Mouse (Mus musculus) CH12.LX (cell line): ENCODE results near the gene Lrrc31. TPM values are rescaled to one million over a fixed set of nuclear protein-coding genes. Genes with fewer than 3 reads are reported as not detected.
"Not testable (repeated sequence)": the region's sequence is repeated elsewhere in the genome, so short reads cannot be mapped to it uniquely, and the experiment has no call there.

Experiments used
- DNase-seq: peaks from one replicate; pipeline ENCODE4 v3.0.0-alpha.2; 2013; ENCODE audit errors: extremely low read depth
- H3K27ac ChIP-seq: 2 replicates; pipeline ENCODE4 v1.5.1; 2012; ENCODE audit warnings: low read depth, mild to moderate bottlenecking, control low read depth, moderate library complexity; ENCODE audit not compliant: insufficient read depth
- H3K27me3 ChIP-seq: replicated peaks from 2 replicates; pipeline ENCODE3; 2012; ENCODE audit warnings: inconsistent platforms
- H3K36me3 ChIP-seq, 2 experiments: replicated peaks in 1 of 2; 2 replicates each; pipeline versions ENCODE3 to v1.6.1; 2012; ENCODE audit warnings: inconsistent platforms in 1 of 2, low read length in 1 of 2, mild to moderate bottlenecking in 1 of 2, mixed read lengths in 1 of 2, moderate library complexity in 1 of 2; ENCODE audit not compliant: control insufficient read depth in 1 of 2, insufficient read depth in 1 of 2
- H3K4me1 ChIP-seq, 2 experiments: 2 replicates each; pipeline ENCODE4 v1.6.1; 2012; ENCODE audit warnings: inconsistent platforms in 1 of 2, moderate library complexity in 1 of 2; ENCODE audit not compliant: insufficient read depth in 2 of 2, control insufficient read depth in 1 of 2
- H3K4me2 ChIP-seq: 2 replicates; pipeline ENCODE4 v1.6.1; 2012; ENCODE audit warnings: low read depth, mild to moderate bottlenecking, control low read depth; ENCODE audit not compliant: poor library complexity, insufficient read depth, severe bottlenecking
- H3K4me3 ChIP-seq, 3 experiments: fragments of 150-350 bp in 1 of 3; sonication (generic) in 1 of 3; replicated peaks in 1 of 3; 2 replicates each; pipeline versions ENCODE3 to v1.5.1; 2011 to 2012; ENCODE audit warnings: low read depth in 2 of 3, low read length in 2 of 3, mild to moderate bottlenecking in 2 of 3, moderate library complexity in 2 of 3, control low read depth in 1 of 3, improper control_type of control experiment in 1 of 3, inconsistent platforms in 1 of 3, mixed read lengths in 1 of 3; ENCODE audit not compliant: poor library complexity in 1 of 3
- H3K79me2 ChIP-seq: replicated peaks from 2 replicates; pipeline ENCODE4 v1.6.1; 2012; ENCODE audit warnings: mild to moderate bottlenecking, moderate library complexity; ENCODE audit not compliant: control insufficient read depth, poor library complexity, insufficient read depth, severe bottlenecking; ENCODE audit errors: extremely low read depth
- H3K9ac ChIP-seq: 2 replicates; pipeline ENCODE4 v1.6.1; 2012; ENCODE audit warnings: low read depth, mild to moderate bottlenecking, control low read depth, moderate library complexity; ENCODE audit not compliant: insufficient read depth
- H3K9me3 ChIP-seq: replicated peaks from 2 replicates; pipeline ENCODE3; 2012; ENCODE audit warnings: low read length, inconsistent platforms, mixed read lengths
- CHD1 ChIP-seq: IDR thresholded peaks from 2 replicates; pipeline ENCODE4 v1.6.1; 2012; ENCODE audit warnings: low read depth, low read length, improper control_type of control experiment, inconsistent platforms
- CHD2 ChIP-seq: IDR thresholded peaks from 2 replicates; pipeline ENCODE4 v1.6.1; 2011; ENCODE audit warnings: low read length, improper control_type of control experiment
- CTCF ChIP-seq, 2 experiments: IDR thresholded peaks in 1 of 2; conservative IDR thresholded peaks in 1 of 2; 2 replicates each; pipeline ENCODE4 v1.5.1; 2011 to 2012; ENCODE audit warnings: low read depth in 2 of 2, low read length in 2 of 2, improper control_type of control experiment in 1 of 2, inconsistent platforms in 1 of 2, mild to moderate bottlenecking in 1 of 2, moderate library complexity in 1 of 2
- ELF1 ChIP-seq: IDR thresholded peaks from 2 replicates; pipeline ENCODE4 v1.6.1; 2014; ENCODE audit warnings: low read depth, mild to moderate bottlenecking, inconsistent platforms, low read length, improper control_type of control experiment
- IRF4 ChIP-seq: IDR thresholded peaks from 2 replicates; pipeline ENCODE4 v1.6.1; 2014; ENCODE audit warnings: low read depth, mild to moderate bottlenecking, inconsistent platforms, low read length, improper control_type of control experiment
- JUN ChIP-seq: IDR thresholded peaks from 2 replicates; pipeline ENCODE4 v1.6.1; 2011; ENCODE audit warnings: low read depth, mild to moderate bottlenecking, low read length, improper control_type of control experiment, moderate library complexity; ENCODE audit not compliant: insufficient read depth
- JUND ChIP-seq: conservative IDR thresholded peaks from 2 replicates; pipeline ENCODE4 v1.6.1; 2011; ENCODE audit warnings: low read depth, low read length, improper control_type of control experiment
- MAFK ChIP-seq: IDR thresholded peaks from 2 replicates; pipeline ENCODE4 v1.6.1; 2011; ENCODE audit warnings: low read length, improper control_type of control experiment; ENCODE audit not compliant: insufficient replicate concordance
- MAX ChIP-seq: IDR thresholded peaks from 2 replicates; pipeline ENCODE4 v1.6.1; 2011; ENCODE audit warnings: low read length, improper control_type of control experiment
- MEF2A ChIP-seq: IDR thresholded peaks from 2 replicates; pipeline ENCODE4 v1.6.1; 2014; ENCODE audit warnings: low read depth, mild to moderate bottlenecking, inconsistent platforms, low read length, improper control_type of control experiment, borderline replicate concordance
- MXI1 ChIP-seq: IDR thresholded peaks from 2 replicates; pipeline ENCODE4 v1.6.1; 2011; ENCODE audit warnings: mild to moderate bottlenecking, low read depth, low read length, improper control_type of control experiment
- MYC ChIP-seq: IDR thresholded peaks from 2 replicates; pipeline ENCODE4 v1.6.1; 2011; ENCODE audit warnings: low read depth, mild to moderate bottlenecking, improper control_type of control experiment, low read length
- NRF1 ChIP-seq: IDR thresholded peaks from 2 replicates; pipeline ENCODE4 v1.6.1; 2014; ENCODE audit warnings: low read depth, mild to moderate bottlenecking, inconsistent platforms, low read length, improper control_type of control experiment, moderate library complexity
- RCOR1 ChIP-seq: conservative IDR thresholded peaks from 2 replicates; pipeline ENCODE4 v1.6.1; 2012; ENCODE audit warnings: low read depth, mild to moderate bottlenecking, inconsistent platforms, low read length, improper control_type of control experiment
- SIN3A ChIP-seq: IDR thresholded peaks from 2 replicates; pipeline ENCODE4 v1.6.1; 2012; ENCODE audit warnings: low read length, improper control_type of control experiment, inconsistent platforms
- TBP ChIP-seq: conservative IDR thresholded peaks from 2 replicates; pipeline ENCODE4 v1.6.1; 2011; ENCODE audit warnings: low read depth, low read length, improper control_type of control experiment
- UBTF ChIP-seq: IDR thresholded peaks from 2 replicates; pipeline ENCODE4 v1.6.1; 2012; ENCODE audit warnings: low read depth, mild to moderate bottlenecking, inconsistent platforms, low read length, improper control_type of control experiment, moderate library complexity
- ZNF384 ChIP-seq: IDR thresholded peaks from 2 replicates; pipeline ENCODE4 v1.6.1; 2012; ENCODE audit warnings: low read depth, low read length, improper control_type of control experiment, inconsistent platforms
- dilution Hi-C: fragments of 300-500 bp; cut with MboI; formaldehyde crosslinking; loops from 2 replicates; pipeline ENCODE4 v1.14.3; 2020; ENCODE audit warnings: low sequenced_read_pairs; ENCODE audit not compliant: extremely low pct_unique_long_range_greater_than_20kb, extremely low pct_ligation_motif_present
- in situ Hi-C: fragments of 300-500 bp; cut with MboI; formaldehyde crosslinking; loops from 3 replicates; pipeline ENCODE4 v1.14.3; 2019; ENCODE audit warnings: low sequenced_read_pairs, low pct_ligation_motif_present, low pct_unique_long_range_greater_than_20kb, mixed read lengths
- polyA plus RNA-seq: library from polyadenylated mRNA; unstranded; fragments of >175 nt; gene quantifications from 2 replicates; pipeline ENCODE4 v1.2.1, GENCODE M21; 2012; ENCODE audit warnings: low read depth; ENCODE audit not compliant: insufficient read length
- total RNA-seq, 2 experiments: library from RNA; depleted of rRNA; stranded (reverse); fragments of 300-350 nt in 1 of 2; fragments of >200 nt in 1 of 2; gene quantifications; 2 replicates each; pipeline ENCODE4 v1.2.3; 2012 to 2014

Gene Lrrc31
- total RNA-seq (2012; rRNA removed): not detected in 2 replicates
- total RNA-seq (2014; rRNA removed): not detected in 2 replicates
- not detected in 2 replicates for polyA plus RNA-seq

DNA sequence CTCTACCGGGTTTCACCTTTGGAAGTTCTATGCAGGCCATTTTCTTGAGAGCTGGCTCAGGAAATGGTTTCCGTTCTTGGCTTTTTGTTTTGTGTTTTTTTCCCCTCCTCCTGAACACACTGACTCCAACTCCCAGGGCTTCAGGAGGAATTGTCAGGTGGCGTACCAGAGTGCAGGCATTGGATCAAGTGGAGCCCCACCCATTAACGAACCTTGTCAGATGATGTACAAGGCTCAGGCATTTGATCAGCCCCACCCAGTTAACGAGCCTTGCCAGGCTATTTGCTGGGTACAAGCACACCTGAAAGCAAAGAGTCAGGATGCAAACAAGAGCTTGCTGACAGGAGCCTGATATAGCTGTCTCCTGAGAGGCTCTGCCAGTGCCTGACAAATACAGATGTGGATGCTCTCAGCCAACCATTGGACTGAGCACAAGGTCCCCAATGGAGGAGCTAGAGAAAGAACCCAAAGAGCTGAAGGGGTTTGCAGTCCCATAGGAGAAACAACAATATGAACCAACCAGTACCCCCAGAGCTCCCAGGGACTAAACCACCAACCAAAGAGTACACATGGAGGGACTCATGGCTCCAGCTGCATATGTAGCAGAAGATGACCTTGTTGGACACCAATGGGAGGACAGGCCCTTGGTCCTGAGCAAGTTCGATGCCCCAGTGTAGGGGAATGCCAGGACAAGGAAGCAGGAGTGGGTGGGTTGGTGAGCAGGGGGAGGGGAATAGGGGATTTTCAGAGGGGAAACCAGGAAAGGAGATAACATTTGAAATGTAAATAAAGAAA is at the start of gene Lrrc31:
Gene Lrrc31, minus strand, starts transcription at position 133 of the 795 bp plus-strand sequence.
- H3K27me3 ChIP-seq, DNase-seq, H3K4me2 ChIP-seq, H3K27ac ChIP-seq, dilution Hi-C loops, H3K4me1 ChIP-seq, H3K4me3 ChIP-seq, in situ Hi-C loops, H3K9ac ChIP-seq, H3K9me3 ChIP-seq, H3K36me3 ChIP-seq, H3K79me2 ChIP-seq: not testable (repeated sequence)

DNA sequence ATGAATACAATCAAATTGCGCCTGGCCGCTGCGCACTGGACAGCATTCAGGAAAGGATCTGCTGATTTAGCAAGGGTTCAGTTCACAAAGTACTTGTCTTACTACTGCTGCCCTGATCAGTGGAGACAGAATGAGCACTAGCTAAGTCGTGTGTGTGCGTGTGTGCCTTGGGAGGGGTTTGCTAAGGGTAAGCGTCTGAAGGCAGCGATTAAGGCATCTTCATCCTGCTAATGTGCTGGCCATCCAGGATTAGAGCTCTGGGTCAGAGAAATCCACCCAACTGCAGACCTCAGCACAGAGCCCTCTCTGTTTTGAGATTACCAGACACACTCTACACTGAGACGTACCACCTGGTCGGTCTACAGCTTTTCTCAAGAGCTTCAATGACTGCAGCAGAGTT is 48.7 kb upstream of the Lrrc31 start:
- no peak for DNase-seq
- H3K27me3 ChIP-seq: no peaks in the 10 kb centered on the region
- no peak for TF ChIP-seq MAFK
- no peak for TF ChIP-seq CHD1
- no peak for TF ChIP-seq ZNF384
- TF ChIP-seq ELF1: no peak
- no peaks in the 10 kb centered on the region for H3K36me3 ChIP-seq
- in situ Hi-C loops (no loop called here), dilution Hi-C loops (no loop called here)
- H3K9ac ChIP-seq: no peak overlapping the region
- H3K4me3 ChIP-seq: no peak overlapping the region
- H3K4me2 ChIP-seq: no peak overlapping the region
- no peak overlapping the region for H3K27ac ChIP-seq
- H3K79me2 ChIP-seq: no peaks in the 10 kb centered on the region
- H3K4me1 ChIP-seq: no peaks in the 10 kb centered on the region
- no peaks in the 10 kb centered on the region for H3K9me3 ChIP-seq

DNA sequence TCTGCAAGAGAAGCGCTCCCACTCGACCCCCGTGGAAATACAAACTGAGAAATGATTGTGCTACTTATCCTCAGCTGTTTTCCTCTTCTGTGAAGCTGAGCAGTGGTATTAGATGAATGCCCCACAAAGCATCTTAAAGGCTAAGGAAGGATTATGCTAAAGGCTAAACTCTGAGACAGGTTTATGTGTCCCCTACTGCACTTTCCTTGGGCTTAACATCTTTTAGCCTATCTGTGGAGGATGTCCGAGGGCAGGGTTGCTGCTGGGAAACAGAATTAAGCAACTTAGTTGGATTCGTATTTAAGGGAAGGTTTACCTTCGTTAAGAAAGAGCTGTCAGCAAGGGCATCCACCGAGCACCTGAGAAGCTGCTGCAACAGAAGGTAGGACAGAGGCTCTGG is 46.4 kb upstream of the Lrrc31 start, which contains the start of gene Samd7:
Gene Samd7, plus strand, starts transcription at position 288 of the 400 bp plus-strand sequence.
- Histone ChIP-seq H3K4me3 (no peak within 1 kb of the TSS), H3K36me3 (no peaks in the 10 kb centered on the region), H3K27ac (no peak within 1 kb of the TSS), H3K9ac (no peak within 1 kb of the TSS), H3K4me2 (no peak within 1 kb of the TSS), H3K27me3 (no peaks in the 10 kb centered on the region), H3K79me2 (no peaks in the 10 kb centered on the region), H3K4me1 (no peaks in the 10 kb centered on the region), H3K9me3 (no peaks in the 10 kb centered on the region)
- in situ Hi-C loops (no loop called here), dilution Hi-C loops (no loop called here)
- no peak for TF ChIP-seq JUND
- TF ChIP-seq IRF4: no peak
- no peak for TF ChIP-seq RCOR1
- no peak for TF ChIP-seq JUN
- TF ChIP-seq CHD2: no peak
- TF ChIP-seq MYC: no peak
- no peak for TF ChIP-seq MXI1
- TF ChIP-seq TBP: no peak
- TF ChIP-seq CTCF (conservative IDR thresholded peaks at IDR 0.05 in 1 of 2, IDR thresholded peaks at IDR 0.05 in 1 of 2; ENCODE audit: low read depth in 2 of 2, low read length in 2 of 2): no peak
- TF ChIP-seq NRF1: no peak
- no peak for TF ChIP-seq UBTF
- no peak for TF ChIP-seq MAX
- no peak for TF ChIP-seq MEF2A
- TF ChIP-seq SIN3A: no peak
- no peak for DNase-seq
